Mouse (Mus musculus): ENCODE measurements around the gene Ifi214. TPM values are rescaled to one million over a fixed set of nuclear protein-coding genes. Genes with fewer than 3 reads are reported as not detected.
"Not testable (repeated sequence)": the region's sequence is repeated elsewhere in the genome, so short reads cannot be mapped to it uniquely, and the experiment has no call there.

Ifi214 gene
- total RNA-seq (2017): not detected in 2 replicates

GRCm38 (mm10) chr1:173535791-173536190, at the start of gene Ifi214:
TSS of gene Ifi214 (minus strand) at chr1:173535957.
- 0 out of 2 replicates have a peak, but pooled peaks have one; percentile 39 for ATAC-seq (replicated peaks; ENCODE audit: low read depth, poor library complexity, severe bottlenecking)

- no peak for ATAC-seq (replicated peaks; ENCODE audit: low read depth, poor library complexity, severe bottlenecking)
Measured at GRCm38 (mm10) chr1:173579921-173580585, 44.3 kb upstream of the Ifi214 start.

GRCm38 (mm10) chr1:173579079-173579478, 43.3 kb upstream of the Ifi214 start:
- ATAC-seq (replicated peaks; ENCODE audit: low read depth, poor library complexity, severe bottlenecking): no peak

- ATAC-seq (replicated peaks; ENCODE audit: low read depth, poor library complexity, severe bottlenecking): not testable (repeated sequence)
Measured at GRCm38 (mm10) chr1:173550491-173551050, 14.8 kb upstream of the Ifi214 start.

- ATAC-seq (replicated peaks; ENCODE audit: low read depth, poor library complexity, severe bottlenecking): not testable (repeated sequence)
Measured at GRCm38 (mm10) chr1:173548798-173549197, 13.0 kb upstream of the Ifi214 start.

- 0 out of 2 replicates have a peak, but pooled peaks have one; percentile 25 for ATAC-seq (replicated peaks; ENCODE audit: low read depth, poor library complexity, severe bottlenecking)
Measured at GRCm38 (mm10) chr1:173521452-173521851, 14.3 kb downstream of the Ifi214 start.

GRCm38 (mm10) chr1:173510595-173510994, 25.2 kb downstream of the Ifi214 start:
- ATAC-seq (replicated peaks; ENCODE audit: low read depth, poor library complexity, severe bottlenecking): not testable (repeated sequence)

- not testable (repeated sequence) for ATAC-seq (replicated peaks; ENCODE audit: low read depth, poor library complexity, severe bottlenecking)
Measured at GRCm38 (mm10) chr1:173491483-173491882, 44.3 kb downstream of the Ifi214 start.

GRCm38 (mm10) chr1:173490812-173491480, 44.8 kb downstream of the Ifi214 start, which contains the start of gene Ifi206:
TSS of gene Ifi206 (minus strand) at chr1:173491041.
- ATAC-seq (replicated peaks; ENCODE audit: low read depth, poor library complexity, severe bottlenecking): peak; percentile 65

GRCm38 (mm10) chr1:173481182-173481574, 54.6 kb downstream of the Ifi214 start:
- not testable (repeated sequence) for ATAC-seq (replicated peaks; ENCODE audit: low read depth, poor library complexity, severe bottlenecking)

- not testable (repeated sequence) for ATAC-seq (replicated peaks; ENCODE audit: low read depth, poor library complexity, severe bottlenecking)
Measured at GRCm38 (mm10) chr1:173480399-173481181, 55.2 kb downstream of the Ifi214 start.

Other genes with a start within 250 kb of the Ifi214 start
- 0.37 TPM in 1 of 2 replicates, not detected in the other for gene Ackr1, start 202.2 kb downstream of the Ifi214 start, total RNA-seq (2017)
- 58.6 and 72.0 TPM in 2 replicates for gene Aim2, start 185.1 kb downstream of the Ifi214 start, total RNA-seq (2017)
- 0.05 TPM in 1 of 2 replicates, not detected in the other for gene Cadm3, start 168.3 kb downstream of the Ifi214 start, total RNA-seq (2017)
- gene Ifi206, start 44.9 kb downstream of the Ifi214 start, total RNA-seq (2017): 0.27 and 0.92 TPM in 2 replicates
- 1.1 TPM in 1 of 2 replicates, not detected in the other for gene Ifi213, start 63.3 kb upstream of the Ifi214 start, total RNA-seq (2017)
- gene Ifi209, start 95.0 kb upstream of the Ifi214 start, total RNA-seq (2017): 34.0 and 38.0 TPM in 2 replicates
- 0.10 and 1.5 TPM in 2 replicates for gene Ifi208, start 137.7 kb upstream of the Ifi214 start, total RNA-seq (2017)
- 0.50 and 1.3 TPM in 2 replicates for gene Ifi207, start 205.8 kb upstream of the Ifi214 start, total RNA-seq (2017)
- gene Ifi204, start 231.0 kb upstream of the Ifi214 start, total RNA-seq (2017): 2.2 and 3.2 TPM in 2 replicates

Measured in common myeloid progenitor, adult 5-6 weeks (primary cell).